Comparison of ENCODE assay signal across 12 mouse cellular contexts in genomic region chr12:117410604-117411003, GRCm38 (mm10).
A peak's percentile ranks its signal among the peaks of the same experiment; 100 is the strongest.
DNase-seq lines count a peak whose midpoint lies in the region; ATAC-seq and TF ChIP-seq lines count a peak whose summit lies in the region.
"Had no signal": no experiment of that assay in that cellular context is flagged by ENCODE, and none has a peak within 500 bp of the region (broad histone marks: within the 10 kb centered on the region; RNA-seq: fewer than 3 reads in every experiment).

No protein-coding gene starts in this region.

- H3K4me3 ChIP-seq in hindbrain, embryonic 14.5 days (replicated peaks; ENCODE audit: low read length) = no peak overlapping the region
- H3K4me3 ChIP-seq in hindbrain, postnatal 0 days (ENCODE audit: low read length) = no peak overlapping the region
- no peak overlapping the region for H3K4me3 ChIP-seq in embryonic facial prominence, embryonic 14.5 days (ENCODE audit: low read depth, low read length)
- H3K4me3 ChIP-seq in heart, embryonic 16.5 days (ENCODE audit: low read length) = no peak overlapping the region
- no peak overlapping the region for H3K4me3 ChIP-seq in lung, embryonic 16.5 days (ENCODE audit: low read length)
- H3K4me3 ChIP-seq: embryonic facial prominence, embryonic 12.5 days had no signal

- TF ChIP-seq CTCF in hindbrain, postnatal 0 days (IDR thresholded peaks at IDR 0.05; ENCODE audit: low read depth) = no peak

- 24% methylated on average over 1 of the region's 1 CpGs for WGBS in hindbrain, embryonic 14.5 days
- 22% methylated on average over 1 of the region's 1 CpGs for WGBS in hindbrain, postnatal 0 days
- 11% methylated on average over 1 of the region's 1 CpGs for WGBS in embryonic facial prominence, embryonic 14.5 days
- 32% methylated on average over 1 of the region's 1 CpGs for WGBS in heart, embryonic 16.5 days
- 10% methylated on average over 1 of the region's 1 CpGs for WGBS in lung, embryonic 16.5 days

- H3K9ac ChIP-seq in hindbrain, embryonic 14.5 days = no peak overlapping the region
- no peak overlapping the region for H3K9ac ChIP-seq in hindbrain, postnatal 0 days (replicated peaks; ENCODE audit: low read length)
- no peak overlapping the region for H3K9ac ChIP-seq in embryonic facial prominence, embryonic 14.5 days (ENCODE audit: low read depth, low read length)
- H3K9ac ChIP-seq in heart, embryonic 16.5 days (ENCODE audit: low read length) = no peak overlapping the region
- H3K9ac ChIP-seq in lung, embryonic 16.5 days (ENCODE audit: low read length) = no peak overlapping the region
- H3K9ac ChIP-seq: embryonic facial prominence, embryonic 12.5 days had no signal

- H3K27ac ChIP-seq in hindbrain, embryonic 14.5 days = no peak overlapping the region
- no peak overlapping the region for H3K27ac ChIP-seq in hindbrain, postnatal 0 days
- no peak overlapping the region for H3K27ac ChIP-seq in embryonic facial prominence, embryonic 14.5 days (replicated peaks; ENCODE audit: low read depth, low read length)
- peak overlapping the region; percentile 10; the same call in 1 of the 2 replicates for H3K27ac ChIP-seq in heart, embryonic 16.5 days (ENCODE audit: low read length)
- peak overlapping the region; percentile 35 for H3K27ac ChIP-seq in lung, embryonic 16.5 days (ENCODE audit: low read length)
- H3K27ac ChIP-seq: embryonic facial prominence, embryonic 12.5 days had no signal

- peaks cover 6% of the 10 kb centered on the region for H3K4me1 ChIP-seq in hindbrain, embryonic 14.5 days (replicated peaks; ENCODE audit: control insufficient read depth, insufficient read depth, low read length)
- H3K4me1 ChIP-seq in hindbrain, postnatal 0 days (ENCODE audit: insufficient read depth, low read length) = no peaks in the 10 kb centered on the region; the same call in none of the 2 replicates
- H3K4me1 ChIP-seq in embryonic facial prominence, embryonic 14.5 days (ENCODE audit: control insufficient read depth, insufficient read depth, low read length) = peaks cover 23% of the 10 kb centered on the region; the same call in 1 of the 2 replicates
- peaks cover 12% of the 10 kb centered on the region; the same call in 1 of the 2 replicates for H3K4me1 ChIP-seq in heart, embryonic 16.5 days (ENCODE audit: control insufficient read depth, insufficient read depth, low read length)
- peaks cover 29% of the 10 kb centered on the region for H3K4me1 ChIP-seq in lung, embryonic 16.5 days (replicated peaks; ENCODE audit: control insufficient read depth, insufficient read depth, low read length)

- intact Hi-C loops in left cerebral cortex, postnatal 4 days (cut with DNase I) = no loop called here

- no peaks in the 10 kb centered on the region for H3K36me3 ChIP-seq in hindbrain, embryonic 14.5 days (replicated peaks; ENCODE audit: control insufficient read depth, insufficient read depth)
- no peaks in the 10 kb centered on the region for H3K36me3 ChIP-seq in hindbrain, postnatal 0 days (ENCODE audit: insufficient read depth, low read length)
- H3K36me3 ChIP-seq in embryonic facial prominence, embryonic 14.5 days (ENCODE audit: control insufficient read depth, insufficient read depth, low read length) = no peaks in the 10 kb centered on the region
- H3K36me3 ChIP-seq in heart, embryonic 16.5 days (ENCODE audit: control insufficient read depth, insufficient read depth) = no peaks in the 10 kb centered on the region
- H3K36me3 ChIP-seq in lung, embryonic 16.5 days (ENCODE audit: control insufficient read depth, insufficient read depth, low read length) = no peaks in the 10 kb centered on the region
- H3K36me3 ChIP-seq: embryonic facial prominence, embryonic 12.5 days had no signal

- no peaks in the 10 kb centered on the region for H3K27me3 ChIP-seq in hindbrain, embryonic 14.5 days (ENCODE audit: control insufficient read depth, insufficient read depth, low read length)
- H3K27me3 ChIP-seq in hindbrain, postnatal 0 days (ENCODE audit: insufficient read depth, low read length) = no peaks in the 10 kb centered on the region
- no peaks in the 10 kb centered on the region for H3K27me3 ChIP-seq in embryonic facial prominence, embryonic 14.5 days (replicated peaks; ENCODE audit: control insufficient read depth, insufficient read depth, low read length)
- H3K27me3 ChIP-seq in heart, embryonic 16.5 days (ENCODE audit: control insufficient read depth, insufficient read depth, low read length) = no peaks in the 10 kb centered on the region
- H3K27me3 ChIP-seq in lung, embryonic 16.5 days (ENCODE audit: control insufficient read depth, insufficient read depth, low read depth, low read length) = no peaks in the 10 kb centered on the region
- H3K27me3 ChIP-seq: CH12.LX; embryonic facial prominence, embryonic 12.5 days had no signal

- no peaks in the 10 kb centered on the region for H3K9me3 ChIP-seq in hindbrain, embryonic 14.5 days (ENCODE audit: control insufficient read depth, low read length)
- H3K9me3 ChIP-seq in hindbrain, postnatal 0 days (ENCODE audit: low read length) = no peaks in the 10 kb centered on the region
- no peaks in the 10 kb centered on the region for H3K9me3 ChIP-seq in embryonic facial prominence, embryonic 14.5 days (ENCODE audit: control insufficient read depth, low read length)
- H3K9me3 ChIP-seq in heart, embryonic 16.5 days (replicated peaks; ENCODE audit: control insufficient read depth, low read length) = no peaks in the 10 kb centered on the region
- no peaks in the 10 kb centered on the region for H3K9me3 ChIP-seq in lung, embryonic 16.5 days (ENCODE audit: control insufficient read depth, low read length)
- H3K9me3 ChIP-seq: embryonic facial prominence, embryonic 12.5 days had no signal

- no peak overlapping the region for H3K4me2 ChIP-seq in hindbrain, embryonic 14.5 days (replicated peaks)
- H3K4me2 ChIP-seq in hindbrain, postnatal 0 days (ENCODE audit: low read depth, low read length) = no peak overlapping the region
- no peak overlapping the region for H3K4me2 ChIP-seq in embryonic facial prominence, embryonic 14.5 days (ENCODE audit: low read depth, low read length)
- H3K4me2 ChIP-seq in heart, embryonic 16.5 days (ENCODE audit: low read depth, low read length) = no peak overlapping the region
- H3K4me2 ChIP-seq in lung, embryonic 16.5 days (ENCODE audit: low read depth, low read length) = no peak overlapping the region
- H3K4me2 ChIP-seq: embryonic facial prominence, embryonic 12.5 days had no signal

- DNase-seq in hindbrain, embryonic 14.5 days (ENCODE audit: low spot score) = no peak
- no peak for DNase-seq in hindbrain, postnatal 0 days (ENCODE audit: low spot score)
- peak; percentile 57 for DNase-seq in embryonic facial prominence, embryonic 14.5 days (ENCODE audit: low spot score)
- DNase-seq in left cerebral cortex, adult 18-20 months (ENCODE audit: low spot score in 2 of 2) = no peak
- no peak for DNase-seq in left cerebral cortex, postnatal 4 days
- DNase-seq: cerebellum, adult 11 months; right cerebral cortex, postnatal 25 days; thymus, adult 18-20 months had no signal

- 0 out of 2 replicates have a peak, but pooled peaks have one; percentile 5 for ATAC-seq in hindbrain, embryonic 14.5 days (ENCODE audit: low FRiP score)
- ATAC-seq in hindbrain, postnatal 0 days = no peak
- ATAC-seq in embryonic facial prominence, embryonic 14.5 days (ENCODE audit: low read depth) = peak; percentile 59; the same call in 1 of the 2 replicates
- ATAC-seq in heart, embryonic 16.5 days (replicated peaks; ENCODE audit: extremely low read depth, insufficient read depth, low FRiP score) = peak; percentile 67; the same call in 1 of the 2 replicates
- ATAC-seq in lung, embryonic 16.5 days (ENCODE audit: low read depth) = peak; percentile 53

Comparison
In these comparisons a context has a peak if more than half of its experiments do, and no peak if none do; other contexts are left out.
1. H3K27ac ChIP-seq: peak in heart, embryonic 16.5 days (single experiment) and lung, embryonic 16.5 days (single experiment); none in hindbrain, embryonic 14.5 days (single experiment), hindbrain, postnatal 0 days (single experiment) and embryonic facial prominence, embryonic 14.5 days (single experiment).